Mouse (Mus musculus): ENCODE data around the gene Chrna5. TPM values are rescaled to one million over a fixed set of nuclear protein-coding genes. Genes with fewer than 3 reads are reported as not detected.

The Chrna5 gene
- polyA plus RNA-seq, 1 experiment from 2014 or later: 2.9 TPM

DNA sequence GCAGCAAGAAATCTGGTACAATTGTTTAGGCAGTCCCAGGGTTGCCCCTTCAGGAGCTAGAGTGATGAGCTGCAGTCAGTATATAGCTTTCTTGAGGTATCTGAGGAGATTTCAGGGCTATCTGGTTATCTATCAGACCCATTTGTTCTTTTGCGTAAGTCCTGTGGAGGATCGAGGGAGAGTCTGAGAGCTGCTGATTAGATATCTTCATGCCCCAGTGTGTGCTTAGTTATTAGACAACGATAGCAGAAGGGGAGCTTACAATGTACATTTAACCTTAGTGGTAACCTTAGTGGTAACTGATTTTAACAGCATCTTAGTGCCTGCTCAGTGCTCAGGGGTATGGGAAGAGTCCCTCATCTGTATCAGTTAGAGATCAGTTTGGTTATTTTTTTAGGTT lies 15.0 kb downstream of the Chrna5 start:
- Histone ChIP-seq H3K27me3 (ENCODE audit: control insufficient read depth, insufficient read depth, low read length) (no peaks in the 10 kb centered on the region), H3K9me3 (ENCODE audit: control insufficient read depth, low read depth, low read length) (no peaks in the 10 kb centered on the region), H3K4me3 (ENCODE audit: low read depth, low read length) (no peak overlapping the region), H3K4me1 (ENCODE audit: control insufficient read depth, insufficient read depth, low read length) (no peaks in the 10 kb centered on the region), H3K9ac (replicated peaks; ENCODE audit: low read depth, low read length) (no peak overlapping the region), H3K36me3 (ENCODE audit: control insufficient read depth, insufficient read depth, low read length) (no peaks in the 10 kb centered on the region), H3K4me2 (replicated peaks; ENCODE audit: low read depth, low read length) (no peak overlapping the region), H3K27ac (ENCODE audit: low read length) (no peak overlapping the region)
- ATAC-seq (ENCODE audit: insufficient number of reproducible peaks, insufficient read depth, low FRiP score, low read depth): no peak
- 61% methylated on average over 3 of the region's 3 CpGs for WGBS

DNA sequence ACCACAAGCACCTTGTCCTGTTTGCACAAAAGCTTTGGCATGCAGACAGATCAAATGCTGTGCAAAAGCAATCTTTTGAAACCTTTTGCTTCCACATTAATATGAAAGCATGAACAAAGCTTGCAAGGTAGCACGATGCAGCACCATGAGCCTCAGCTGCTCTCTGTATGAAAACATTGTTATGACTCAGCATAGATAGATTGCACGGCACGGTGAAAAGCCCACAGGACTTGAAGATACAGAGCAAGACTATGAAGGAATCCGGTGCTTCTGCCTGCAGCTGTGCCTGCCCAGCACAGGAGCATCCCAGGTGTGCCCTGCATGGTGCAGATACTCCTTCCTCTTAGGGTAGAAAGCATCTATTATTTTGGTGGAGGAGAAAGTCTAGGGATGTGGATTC lies 22.9 kb downstream of the Chrna5 start:
- 56% methylated on average over 4 of the region's 4 CpGs for WGBS
- no peaks in the 10 kb centered on the region for H3K36me3 ChIP-seq (ENCODE audit: control insufficient read depth, insufficient read depth, low read length)
- no peak overlapping the region for H3K9ac ChIP-seq (replicated peaks; ENCODE audit: low read depth, low read length)
- H3K27ac ChIP-seq (ENCODE audit: low read length): no peak overlapping the region
- ATAC-seq (ENCODE audit: insufficient number of reproducible peaks, insufficient read depth, low FRiP score, low read depth): no peak
- no peaks in the 10 kb centered on the region for H3K27me3 ChIP-seq (ENCODE audit: control insufficient read depth, insufficient read depth, low read length)
- no peak overlapping the region for H3K4me2 ChIP-seq (replicated peaks; ENCODE audit: low read depth, low read length)
- no peaks in the 10 kb centered on the region for H3K4me1 ChIP-seq (ENCODE audit: control insufficient read depth, insufficient read depth, low read length)
- H3K4me3 ChIP-seq (ENCODE audit: low read depth, low read length): no peak overlapping the region
- no peaks in the 10 kb centered on the region for H3K9me3 ChIP-seq (ENCODE audit: control insufficient read depth, low read depth, low read length)

DNA sequence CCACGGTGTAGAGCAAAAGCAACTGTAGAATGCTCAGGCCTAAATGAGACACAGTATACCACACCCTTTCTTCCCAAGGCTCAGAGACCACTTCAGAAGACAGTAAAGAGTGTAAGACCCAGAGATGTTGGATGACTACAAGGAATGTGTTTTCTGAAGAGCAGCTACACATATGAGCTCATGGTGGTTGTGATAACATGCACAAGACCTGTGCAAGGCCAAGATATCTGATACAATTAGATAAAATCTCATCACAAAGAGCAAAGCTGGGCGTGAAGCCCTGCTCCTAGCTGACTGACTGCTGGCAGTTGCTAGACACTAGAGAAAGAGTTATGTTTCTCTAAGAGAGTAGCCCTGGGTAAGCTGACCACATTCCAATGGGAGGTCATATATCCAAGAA lies 29.0 kb downstream of the Chrna5 start:
- Histone ChIP-seq H3K36me3 (ENCODE audit: control insufficient read depth, insufficient read depth, low read length) (no peaks in the 10 kb centered on the region), H3K27ac (ENCODE audit: low read length) (no peak overlapping the region), H3K4me2 (replicated peaks; ENCODE audit: low read depth, low read length) (no peak overlapping the region), H3K9me3 (ENCODE audit: control insufficient read depth, low read depth, low read length) (no peaks in the 10 kb centered on the region), H3K27me3 (ENCODE audit: control insufficient read depth, insufficient read depth, low read length) (no peaks in the 10 kb centered on the region), H3K4me1 (ENCODE audit: control insufficient read depth, insufficient read depth, low read length) (no peaks in the 10 kb centered on the region), H3K9ac (replicated peaks; ENCODE audit: low read depth, low read length) (no peak overlapping the region), H3K4me3 (ENCODE audit: low read depth, low read length) (no peak overlapping the region)
- 60% methylated on average over 2 of the region's 2 CpGs for WGBS
- ATAC-seq (ENCODE audit: insufficient number of reproducible peaks, insufficient read depth, low FRiP score, low read depth): no peak

DNA sequence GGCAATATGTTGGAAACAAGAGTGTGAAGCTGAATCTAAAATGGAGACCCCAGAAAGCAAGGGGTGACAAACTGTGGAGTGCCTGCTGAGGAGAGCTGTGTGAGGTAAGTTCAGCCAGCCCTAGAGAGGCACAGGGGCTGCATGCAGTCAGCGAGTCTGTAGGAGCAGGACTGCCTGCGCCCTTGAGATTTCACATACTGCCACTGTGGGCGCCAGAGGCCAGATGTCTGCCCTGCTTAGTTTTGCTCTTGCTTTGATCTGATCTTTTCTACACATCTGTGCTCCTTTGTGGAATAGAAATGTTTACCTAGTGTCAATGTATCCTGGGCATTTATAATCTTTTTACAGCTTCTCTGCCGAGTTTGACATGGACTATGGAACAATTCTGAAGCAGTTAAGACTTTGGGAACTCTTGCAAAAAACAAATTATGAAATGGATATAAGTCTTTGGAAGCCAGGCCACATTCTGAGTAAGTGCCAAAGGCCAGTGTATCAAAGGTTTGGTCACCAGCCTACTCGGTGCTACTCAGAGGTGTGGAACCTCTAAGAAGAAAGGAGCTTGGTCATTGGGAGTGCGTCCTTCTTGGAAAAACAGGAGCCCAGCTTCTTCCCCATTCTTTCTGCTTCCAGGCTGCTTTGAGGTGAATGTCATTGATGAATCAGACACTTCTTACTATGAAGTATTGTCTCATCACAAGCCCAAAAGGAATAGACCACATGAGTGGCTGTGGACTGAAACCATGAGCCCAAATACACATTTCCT lies 30.1 kb downstream of the Chrna5 start:
- no peak for ATAC-seq (ENCODE audit: insufficient number of reproducible peaks, insufficient read depth, low FRiP score, low read depth)

DNA sequence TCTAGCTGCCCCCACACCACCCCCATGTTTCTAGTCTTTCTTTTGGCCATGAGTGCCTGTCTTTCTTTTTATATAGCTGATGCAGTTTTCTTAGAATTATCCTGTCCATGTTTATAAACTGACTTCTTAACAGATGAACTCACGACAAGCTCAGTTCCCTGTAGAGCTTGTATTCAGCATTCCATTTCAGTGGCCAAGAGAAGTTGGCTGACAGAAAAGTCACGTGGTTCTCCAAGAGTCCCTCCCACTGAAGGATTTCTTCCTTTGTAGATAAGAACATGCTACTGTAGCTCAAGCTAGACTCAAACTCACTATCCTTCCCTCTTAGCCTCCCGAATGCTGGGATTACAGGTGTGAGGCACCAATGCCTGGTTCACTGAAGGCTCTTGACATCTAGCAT lies 36.2 kb downstream of the Chrna5 start:
- 74% methylated on average over 3 of the region's 3 CpGs for WGBS
- no peaks in the 10 kb centered on the region for H3K27me3 ChIP-seq (ENCODE audit: control insufficient read depth, insufficient read depth, low read length)
- H3K4me3 ChIP-seq (ENCODE audit: low read depth, low read length): no peak overlapping the region

More for the DNA sequence above, 30.1 kb downstream of the Chrna5 start:
- H3K27me3 ChIP-seq (ENCODE audit: control insufficient read depth, insufficient read depth, low read length): no peaks in the 10 kb centered on the region
- H3K36me3 ChIP-seq (ENCODE audit: control insufficient read depth, insufficient read depth, low read length): no peaks in the 10 kb centered on the region
- H3K9ac ChIP-seq (replicated peaks; ENCODE audit: low read depth, low read length): no peak overlapping the region
- H3K4me1 ChIP-seq (ENCODE audit: control insufficient read depth, insufficient read depth, low read length): no peaks in the 10 kb centered on the region
- H3K4me2 ChIP-seq (replicated peaks; ENCODE audit: low read depth, low read length): no peak overlapping the region
- no peak overlapping the region for H3K4me3 ChIP-seq (ENCODE audit: low read depth, low read length)
- no peaks in the 10 kb centered on the region for H3K9me3 ChIP-seq (ENCODE audit: control insufficient read depth, low read depth, low read length)
- no peak overlapping the region for H3K27ac ChIP-seq (ENCODE audit: low read length)
- WGBS: 32% methylated on average over 6 of the region's 6 CpGs

DNA sequence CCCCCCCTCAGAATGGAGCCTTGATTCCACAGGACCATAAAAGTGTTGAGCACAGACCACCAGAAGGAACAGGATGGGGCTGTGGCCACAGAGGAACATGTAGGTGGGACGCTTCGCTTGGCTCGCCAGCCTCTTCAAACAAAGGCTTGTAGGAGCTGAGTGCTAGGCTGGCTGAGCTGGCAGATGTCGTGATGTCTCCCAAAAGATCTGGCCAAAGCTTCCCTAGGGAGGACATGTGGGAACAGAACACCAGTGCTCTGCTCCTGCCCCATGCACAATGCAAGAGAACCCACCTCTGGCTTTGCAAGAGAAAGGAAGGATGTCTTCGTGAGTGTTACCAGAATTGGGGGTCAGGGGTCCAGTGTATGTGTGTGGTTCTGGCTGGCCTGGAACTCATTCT lies 42.6 kb downstream of the Chrna5 start:
- WGBS: 85% methylated on average over 5 of the region's 5 CpGs
- Histone ChIP-seq H3K27ac (ENCODE audit: low read length) (no peak overlapping the region), H3K4me3 (ENCODE audit: low read depth, low read length) (no peak overlapping the region), H3K27me3 (ENCODE audit: control insufficient read depth, insufficient read depth, low read length) (peaks cover 16% of the 10 kb centered on the region), H3K9ac (replicated peaks; ENCODE audit: low read depth, low read length) (no peak overlapping the region), H3K36me3 (ENCODE audit: control insufficient read depth, insufficient read depth, low read length) (no peaks in the 10 kb centered on the region), H3K9me3 (ENCODE audit: control insufficient read depth, low read depth, low read length) (no peaks in the 10 kb centered on the region), H3K4me1 (ENCODE audit: control insufficient read depth, insufficient read depth, low read length) (no peaks in the 10 kb centered on the region; the same call in 1 of the 2 replicates), H3K4me2 (replicated peaks; ENCODE audit: low read depth, low read length) (no peak overlapping the region)
- ATAC-seq (ENCODE audit: insufficient number of reproducible peaks, insufficient read depth, low FRiP score, low read depth): no peak

More for the DNA sequence above, 36.2 kb downstream of the Chrna5 start:
- Histone ChIP-seq H3K27ac (ENCODE audit: low read length) (no peak overlapping the region), H3K4me2 (replicated peaks; ENCODE audit: low read depth, low read length) (no peak overlapping the region), H3K9ac (replicated peaks; ENCODE audit: low read depth, low read length) (no peak overlapping the region), H3K4me1 (ENCODE audit: control insufficient read depth, insufficient read depth, low read length) (no peaks in the 10 kb centered on the region), H3K9me3 (ENCODE audit: control insufficient read depth, low read depth, low read length) (no peaks in the 10 kb centered on the region), H3K36me3 (ENCODE audit: control insufficient read depth, insufficient read depth, low read length) (no peaks in the 10 kb centered on the region)
- no peak for ATAC-seq (ENCODE audit: insufficient number of reproducible peaks, insufficient read depth, low FRiP score, low read depth)

DNA sequence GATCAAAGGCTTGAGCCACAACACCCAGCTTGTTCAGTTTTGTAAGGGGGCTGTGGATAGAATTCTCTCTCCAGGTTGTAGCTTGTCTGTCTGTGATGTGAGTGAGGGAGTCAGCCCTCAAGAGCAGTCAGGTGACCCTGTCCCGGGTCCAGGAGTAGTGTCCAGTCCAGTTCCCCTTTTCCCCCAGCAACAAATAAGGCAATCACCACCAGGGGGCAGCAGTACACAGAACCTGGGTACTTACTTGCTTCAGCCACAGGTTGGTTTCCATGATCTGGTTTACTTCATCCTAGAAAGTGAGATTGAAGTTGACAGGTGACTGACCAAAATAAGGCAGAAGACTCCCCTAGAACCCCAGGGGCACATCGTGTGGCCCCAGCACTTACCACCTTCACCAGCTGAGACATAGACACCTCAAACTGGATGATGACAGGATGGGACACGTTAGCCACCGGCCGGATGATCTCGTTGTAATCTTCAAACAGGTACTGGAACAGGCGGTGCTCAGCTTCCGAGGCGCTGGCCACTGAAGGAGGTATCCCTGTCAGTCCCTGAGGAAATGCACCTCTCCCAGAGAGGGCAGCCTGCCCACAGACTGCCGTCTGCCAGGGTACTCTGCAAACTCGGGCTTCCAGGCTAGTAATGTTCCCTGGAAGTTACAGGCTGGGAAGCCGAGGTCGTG lies 43.4 kb downstream of the Chrna5 start:
- 41% methylated on average over 13 of the region's 13 CpGs for WGBS
- Histone ChIP-seq H3K4me3 (ENCODE audit: low read depth, low read length) (no peak overlapping the region), H3K4me2 (replicated peaks; ENCODE audit: low read depth, low read length) (no peak overlapping the region), H3K36me3 (ENCODE audit: control insufficient read depth, insufficient read depth, low read length) (no peaks in the 10 kb centered on the region), H3K9ac (replicated peaks; ENCODE audit: low read depth, low read length) (no peak overlapping the region), H3K27me3 (ENCODE audit: control insufficient read depth, insufficient read depth, low read length) (peaks cover 16% of the 10 kb centered on the region), H3K27ac (ENCODE audit: low read length) (no peak overlapping the region), H3K9me3 (ENCODE audit: control insufficient read depth, low read depth, low read length) (no peaks in the 10 kb centered on the region), H3K4me1 (ENCODE audit: control insufficient read depth, insufficient read depth, low read length) (no peaks in the 10 kb centered on the region; the same call in 1 of the 2 replicates)
- no peak for ATAC-seq (ENCODE audit: insufficient number of reproducible peaks, insufficient read depth, low FRiP score, low read depth)

DNA sequence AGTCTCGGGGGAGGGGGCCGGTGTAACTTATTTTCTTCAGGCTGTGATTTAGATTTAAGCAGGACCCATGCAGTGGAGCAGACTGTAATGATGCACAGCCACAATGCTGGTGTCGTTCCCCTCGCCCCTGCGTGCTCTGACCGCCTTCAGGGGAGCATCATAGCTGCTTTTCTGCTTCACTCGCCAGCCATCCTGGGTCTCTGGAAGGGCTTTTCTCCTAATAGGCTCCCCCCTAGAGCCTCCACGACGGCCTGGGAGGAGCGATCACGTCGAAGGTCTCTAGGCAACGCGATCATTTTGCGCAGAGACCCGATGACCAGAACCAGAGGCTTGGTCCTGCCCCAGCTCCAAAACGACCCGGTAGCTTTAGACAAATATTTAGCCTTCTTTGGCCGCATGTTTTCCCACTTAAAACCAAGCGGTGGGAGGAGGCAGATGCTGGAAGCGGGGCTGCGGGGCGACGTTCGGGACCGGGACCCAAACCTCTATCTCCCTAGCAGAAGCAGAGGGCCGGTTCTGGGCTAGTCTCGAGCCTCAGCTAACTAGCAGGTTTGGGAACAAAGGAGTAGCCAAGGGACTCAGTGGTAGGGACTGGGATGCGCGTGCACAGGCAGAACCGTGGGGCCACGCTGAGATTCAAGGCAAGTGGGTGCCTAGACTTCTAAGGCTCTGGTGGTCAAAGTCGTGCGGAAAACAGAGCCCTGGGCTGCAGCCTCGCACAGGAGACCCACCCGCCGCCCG lies 45.0 kb downstream of the Chrna5 start:
- Histone ChIP-seq H3K27me3 (ENCODE audit: control insufficient read depth, insufficient read depth, low read length) (peaks cover 16% of the 10 kb centered on the region), H3K9me3 (ENCODE audit: control insufficient read depth, low read depth, low read length) (no peaks in the 10 kb centered on the region), H3K9ac (replicated peaks; ENCODE audit: low read depth, low read length) (no peak overlapping the region), H3K4me2 (replicated peaks; ENCODE audit: low read depth, low read length) (peak overlapping the region; percentile 41), H3K4me1 (ENCODE audit: control insufficient read depth, insufficient read depth, low read length) (no peaks in the 10 kb centered on the region; the same call in 1 of the 2 replicates), H3K36me3 (ENCODE audit: control insufficient read depth, insufficient read depth, low read length) (no peaks in the 10 kb centered on the region), H3K4me3 (ENCODE audit: low read depth, low read length) (peak overlapping the region; percentile 22), H3K27ac (ENCODE audit: low read length) (no peak overlapping the region)
- 8% methylated on average over 38 of the region's 38 CpGs for WGBS
- peak; percentile 38; the same call in 1 of the 2 replicates for ATAC-seq (ENCODE audit: insufficient number of reproducible peaks, insufficient read depth, low FRiP score, low read depth)

All from stomach, embryonic 14.5 days (tissue).